Mouse (Mus musculus) kidney, postnatal 0 days (tissue): ENCODE data around the gene Nr5a2. TPM values are rescaled to one million over a fixed set of nuclear protein-coding genes. Genes with fewer than 3 reads are reported as not detected.
A peak's percentile ranks its signal among the peaks of the same experiment; 100 is the strongest.

ENCODE experiments used
- ATAC-seq: fragments of 200-750 bp; cut with Nextera tagmentation; replicated peaks from 2 replicates; pipeline ENCODE4 v1.8.0; 2017; ENCODE audit warnings: low read depth, moderate number of reproducible peaks, moderate TSS enrichment, moderate library complexity; ENCODE audit not compliant: low FRiP score
- DNase-seq: peaks from one replicate; pipeline ENCODE4 v3.0.0-alpha.2; 2016; ENCODE audit warnings: low spot score
- H3K27ac ChIP-seq: fragments of 300-500 bp; sonication (generic); 2 replicates; pipeline ENCODE4 v1.5.1; 2014; ENCODE audit warnings: mild to moderate bottlenecking
- H3K27me3 ChIP-seq: fragments of 300-500 bp; sonication (generic); 2 replicates; pipeline ENCODE4 v1.6.1; 2014; ENCODE audit warnings: low read length, mixed read lengths; ENCODE audit not compliant: insufficient read depth
- H3K36me3 ChIP-seq: fragments of 300-500 bp; sonication (generic); 2 replicates; pipeline ENCODE4 v1.6.1; 2014; ENCODE audit warnings: low read length, mixed read lengths; ENCODE audit not compliant: insufficient read depth
- H3K4me1 ChIP-seq: fragments of 300-500 bp; sonication (generic); replicated peaks from 2 replicates; pipeline ENCODE4 v1.6.1; 2014; ENCODE audit warnings: antibody characterized with exemption, low read length, mixed read lengths; ENCODE audit not compliant: insufficient read depth
- H3K4me2 ChIP-seq: fragments of 300-500 bp; sonication (generic); 2 replicates; pipeline ENCODE4 v1.6.1; 2014; ENCODE audit warnings: mild to moderate bottlenecking, low read length, moderate library complexity, mixed read lengths
- H3K4me3 ChIP-seq: fragments of 300-500 bp; sonication (generic); replicated peaks from 2 replicates; pipeline ENCODE4 v1.5.1; 2014; ENCODE audit warnings: low read depth, low read length
- H3K9ac ChIP-seq: fragments of 300-500 bp; sonication (generic); 2 replicates; pipeline ENCODE4 v1.6.1; 2014; ENCODE audit warnings: low read depth, low read length
- H3K9me3 ChIP-seq: fragments of 300-500 bp; sonication (generic); replicated peaks from 2 replicates; pipeline ENCODE4 v1.6.1; 2016; ENCODE audit warnings: low read length, inconsistent platforms, mixed read lengths
- CTCF ChIP-seq: IDR thresholded peaks from 2 replicates; pipeline ENCODE4 v1.5.1; 2016; ENCODE audit warnings: antibody characterized with exemption, low read depth, mild to moderate bottlenecking, moderate library complexity
- WGBS: fragments of 180-500 bp; shearing (Covaris S2); extraction: QIAGEN DNeasy Blood & Tissue Kit; methylation state at CpG from one replicate; pipeline ENCODE4 v1.1.7; 2014; 5-methylcytosine and 5-hydroxymethylcytosine counted together
- polyA plus RNA-seq: library from polyadenylated mRNA; unstranded; fragments of >200 nt; fragmentation: Nextera tagmentation; extraction: Ambion mirVana; gene quantifications from 2 replicates; pipeline ENCODE4 v1.2.1, GENCODE M21; 2015

Gene Nr5a2
- polyA plus RNA-seq, 1 experiment from 2014 or later, result 0.34 TPM

GRCm38 (mm10) chr1:136866481-136867092 is 93.7 kb downstream of the Nr5a2 start:
- H3K4me2 ChIP-seq, result no peak overlapping the region
- no peak overlapping the region for H3K27ac ChIP-seq
- H3K4me1 ChIP-seq, result no peaks in the 10 kb centered on the region
- no peaks in the 10 kb centered on the region for H3K27me3 ChIP-seq
- no peak overlapping the region for H3K4me3 ChIP-seq
- H3K9ac ChIP-seq, result no peak overlapping the region
- DNase-seq (no peak), ATAC-seq (no peak)
- no peaks in the 10 kb centered on the region for H3K36me3 ChIP-seq
- 80% methylated on average over 9 of the region's 9 CpGs for WGBS
- peak; percentile 42 for TF ChIP-seq CTCF
- no peaks in the 10 kb centered on the region for H3K9me3 ChIP-seq

- no peak overlapping the region for H3K4me2 ChIP-seq
- ATAC-seq, result no peak
- H3K4me1 ChIP-seq, result no peaks in the 10 kb centered on the region
- no peaks in the 10 kb centered on the region for H3K27me3 ChIP-seq
- no peak overlapping the region for H3K4me3 ChIP-seq
- WGBS, result 83% methylated on average over 6 of the region's 6 CpGs
- no peaks in the 10 kb centered on the region for H3K9me3 ChIP-seq
- no peak for DNase-seq
- H3K36me3 ChIP-seq, result no peaks in the 10 kb centered on the region
- H3K27ac ChIP-seq, result no peak overlapping the region
- no peak overlapping the region for H3K9ac ChIP-seq
- TF ChIP-seq CTCF, result no peak
Measured at GRCm38 (mm10) chr1:136863209-136863608, 97.0 kb downstream of the Nr5a2 start.

- DNase-seq, result no peak
Measured at GRCm38 (mm10) chr1:136859454-136859853, 100.8 kb downstream of the Nr5a2 start.

GRCm38 (mm10) chr1:136858724-136859123 is 101.5 kb downstream of the Nr5a2 start:
- no peak overlapping the region for H3K4me3 ChIP-seq
- TF ChIP-seq CTCF, result no peak
- WGBS, result 67% methylated on average over 4 of the region's 4 CpGs
- no peak overlapping the region for H3K4me2 ChIP-seq
- DNase-seq (no peak), ATAC-seq (no peak)
- H3K27me3 ChIP-seq, result no peaks in the 10 kb centered on the region
- no peak overlapping the region for H3K27ac ChIP-seq
- no peaks in the 10 kb centered on the region for H3K4me1 ChIP-seq
- no peak overlapping the region for H3K9ac ChIP-seq
- H3K36me3 ChIP-seq, result no peaks in the 10 kb centered on the region
- no peaks in the 10 kb centered on the region for H3K9me3 ChIP-seq

More at GRCm38 (mm10) chr1:136859454-136859853, 100.8 kb downstream of the Nr5a2 start:
- 51% methylated on average over 4 of the region's 4 CpGs for WGBS
- Histone ChIP-seq H3K4me2 (no peak overlapping the region), H3K36me3 (no peaks in the 10 kb centered on the region), H3K4me3 (no peak overlapping the region), H3K9me3 (no peaks in the 10 kb centered on the region), H3K4me1 (no peaks in the 10 kb centered on the region), H3K27me3 (no peaks in the 10 kb centered on the region), H3K27ac (no peak overlapping the region), H3K9ac (no peak overlapping the region)
- TF ChIP-seq CTCF, result no peak
- ATAC-seq, result no peak

- DNase-seq, result no peak
- ATAC-seq, result no peak
- H3K4me3 ChIP-seq, result no peak overlapping the region
- TF ChIP-seq CTCF, result no peak
- H3K4me1 ChIP-seq, result no peaks in the 10 kb centered on the region
- no peaks in the 10 kb centered on the region for H3K9me3 ChIP-seq
- 90% methylated on average over 3 of the region's 3 CpGs for WGBS
- no peak overlapping the region for H3K9ac ChIP-seq
- no peaks in the 10 kb centered on the region for H3K36me3 ChIP-seq
- no peaks in the 10 kb centered on the region for H3K27me3 ChIP-seq
- H3K4me2 ChIP-seq, result no peak overlapping the region
- H3K27ac ChIP-seq, result no peak overlapping the region
Measured at GRCm38 (mm10) chr1:136856104-136856503, 104.1 kb downstream of the Nr5a2 start.

- no peaks in the 10 kb centered on the region for H3K36me3 ChIP-seq
- H3K4me2 ChIP-seq, result no peak overlapping the region
- no peak for TF ChIP-seq CTCF
- H3K27me3 ChIP-seq, result no peaks in the 10 kb centered on the region
- no peaks in the 10 kb centered on the region for H3K4me1 ChIP-seq
- 89% methylated on average over 6 of the region's 6 CpGs for WGBS
- DNase-seq (no peak), ATAC-seq (no peak)
- H3K4me3 ChIP-seq, result no peak overlapping the region
- no peaks in the 10 kb centered on the region for H3K9me3 ChIP-seq
- H3K9ac ChIP-seq, result no peak overlapping the region
- no peak overlapping the region for H3K27ac ChIP-seq
Measured at GRCm38 (mm10) chr1:136848791-136849190, 111.5 kb downstream of the Nr5a2 start.

- Histone ChIP-seq H3K9me3 (no peaks in the 10 kb centered on the region), H3K4me3 (no peak overlapping the region), H3K9ac (no peak overlapping the region), H3K27me3 (no peaks in the 10 kb centered on the region), H3K4me1 (no peaks in the 10 kb centered on the region), H3K27ac (no peak overlapping the region), H3K4me2 (no peak overlapping the region), H3K36me3 (no peaks in the 10 kb centered on the region)
- no peak for DNase-seq
- WGBS, result 71% methylated on average over 2 of the region's 2 CpGs
- no peak for TF ChIP-seq CTCF
- no peak for ATAC-seq
Measured at GRCm38 (mm10) chr1:136846081-136846480, 114.2 kb downstream of the Nr5a2 start.
